Mouse (Mus musculus): ENCODE data around the gene Dlgap1.

- no peak for TF ChIP-seq CTCF (IDR thresholded peaks at IDR 0.05; ENCODE audit: extremely low read depth, insufficient read depth, insufficient read length, insufficient replicate concordance)
- no peak for TF ChIP-seq POLR2A (IDR thresholded peaks at IDR 0.05; ENCODE audit: low read depth, low read length)
Observed at GRCm38 (mm10) chr17:70222891-70223290, 254.0 kb downstream of the Dlgap1 start.

All from spleen, adult 2 months (tissue).